Mouse (Mus musculus) inflammation-experienced regulatory T-cells (primary cell): ENCODE results near the gene Snca. TPM values are rescaled to one million over a fixed set of nuclear protein-coding genes. Genes with fewer than 3 reads are reported as not detected.

Experiments used
- polyA plus RNA-seq, 2 experiments: library from polyadenylated mRNA; unstranded; fragments of 100-300 nt; shearing (Covaris generic); gene quantifications; one replicate each; pipeline ENCODE4 v1.2.1; 2017

Snca gene
- polyA plus RNA-seq, result under 1 TPM; 0.31 to 0.80 TPM

GRCm38 (mm10) chr6:60829282-60829891, at the start of gene Snca:
Gene Snca, minus strand, starts transcription at chr6:60829855.

Other genes with a start within 250 kb of the Snca start
- gene Mmrn1, start 95.1 kb upstream of the Snca start, polyA plus RNA-seq, result under 1 TPM in 1 of 2 experiments, not detected in 1; 0.17 TPM